Mouse (Mus musculus): Measurements from ENCODE around the gene A830005F24Rik.
A peak's percentile ranks its signal among the peaks of the same experiment; 100 is the strongest.

The A830005F24Rik gene

DNA sequence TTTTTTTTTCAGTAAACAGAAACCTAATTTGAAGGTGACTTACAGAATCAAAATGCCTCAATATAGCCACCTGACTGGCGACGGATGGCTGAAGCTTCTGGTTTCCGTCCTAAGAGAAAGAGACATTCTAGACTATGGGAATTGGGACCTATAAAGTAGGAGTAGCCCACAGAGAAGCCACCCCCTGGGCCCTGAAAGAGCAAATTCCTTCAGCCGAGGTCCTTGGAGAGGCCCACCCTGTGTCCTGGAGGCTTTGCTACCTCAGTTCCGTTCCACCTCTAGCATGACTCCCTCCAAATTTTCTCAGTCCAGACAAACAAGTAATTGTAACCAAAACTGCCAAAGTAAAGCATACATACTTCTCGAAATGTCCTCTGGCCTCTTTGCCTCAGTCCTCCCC lies 34.3 kb downstream of the A830005F24Rik start:
- Histone ChIP-seq H3K9me3 (ENCODE audit: low read length) (no peaks in the 10 kb centered on the region), H3K4me3 (replicated peaks; ENCODE audit: low read length) (no peak overlapping the region), H3K36me3 (ENCODE audit: insufficient read depth, low read length) (peaks cover 6% of the 10 kb centered on the region; the same call in 1 of the 2 replicates), H3K4me1 (replicated peaks; ENCODE audit: low read depth, low read length) (peaks cover 38% of the 10 kb centered on the region), H3K27me3 (ENCODE audit: insufficient read depth, low read length) (peaks cover 12% of the 10 kb centered on the region)
- TF ChIP-seq POU5F1 (IDR thresholded peaks at IDR 0.05; ENCODE audit: borderline replicate concordance, low read length) (no peak), NANOG (IDR thresholded peaks at IDR 0.05; ENCODE audit: borderline replicate concordance, low read length) (no peak), CTCF (conservative IDR thresholded peaks at IDR 0.05; ENCODE audit: low read length) (no peak)

DNA sequence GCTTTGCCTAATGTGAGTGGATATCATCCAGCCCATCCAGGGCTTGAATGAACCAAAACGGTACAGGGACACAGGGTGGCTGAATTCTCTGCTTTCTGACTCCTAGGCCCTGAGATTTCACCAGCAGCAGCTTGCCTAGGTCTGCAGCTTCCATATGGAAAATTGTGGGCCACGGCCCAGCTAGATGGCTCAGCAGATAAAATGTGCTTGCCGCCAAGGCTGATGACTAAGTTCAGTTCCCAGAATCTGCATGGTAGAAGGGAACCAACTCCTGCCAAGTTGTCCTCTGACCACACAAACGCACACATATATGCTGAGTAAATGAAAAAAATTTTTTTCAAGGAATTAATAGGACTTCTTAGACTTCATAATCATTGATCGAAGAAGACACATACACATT lies 34.9 kb downstream of the A830005F24Rik start:
- H3K36me3 ChIP-seq (ENCODE audit: insufficient read depth, low read length) = peaks cover 6% of the 10 kb centered on the region; the same call in 1 of the 2 replicates
- peaks cover 34% of the 10 kb centered on the region for H3K4me1 ChIP-seq (replicated peaks; ENCODE audit: low read depth, low read length)
- H3K4me3 ChIP-seq (replicated peaks; ENCODE audit: low read length) = no peak overlapping the region
- H3K27me3 ChIP-seq (ENCODE audit: insufficient read depth, low read length) = peaks cover 13% of the 10 kb centered on the region
- no peaks in the 10 kb centered on the region for H3K9me3 ChIP-seq (ENCODE audit: low read length)
- no peak for TF ChIP-seq NANOG (IDR thresholded peaks at IDR 0.05; ENCODE audit: borderline replicate concordance, low read length)
- TF ChIP-seq CTCF (conservative IDR thresholded peaks at IDR 0.05; ENCODE audit: low read length) = no peak
- no peak for TF ChIP-seq POU5F1 (IDR thresholded peaks at IDR 0.05; ENCODE audit: borderline replicate concordance, low read length)

DNA sequence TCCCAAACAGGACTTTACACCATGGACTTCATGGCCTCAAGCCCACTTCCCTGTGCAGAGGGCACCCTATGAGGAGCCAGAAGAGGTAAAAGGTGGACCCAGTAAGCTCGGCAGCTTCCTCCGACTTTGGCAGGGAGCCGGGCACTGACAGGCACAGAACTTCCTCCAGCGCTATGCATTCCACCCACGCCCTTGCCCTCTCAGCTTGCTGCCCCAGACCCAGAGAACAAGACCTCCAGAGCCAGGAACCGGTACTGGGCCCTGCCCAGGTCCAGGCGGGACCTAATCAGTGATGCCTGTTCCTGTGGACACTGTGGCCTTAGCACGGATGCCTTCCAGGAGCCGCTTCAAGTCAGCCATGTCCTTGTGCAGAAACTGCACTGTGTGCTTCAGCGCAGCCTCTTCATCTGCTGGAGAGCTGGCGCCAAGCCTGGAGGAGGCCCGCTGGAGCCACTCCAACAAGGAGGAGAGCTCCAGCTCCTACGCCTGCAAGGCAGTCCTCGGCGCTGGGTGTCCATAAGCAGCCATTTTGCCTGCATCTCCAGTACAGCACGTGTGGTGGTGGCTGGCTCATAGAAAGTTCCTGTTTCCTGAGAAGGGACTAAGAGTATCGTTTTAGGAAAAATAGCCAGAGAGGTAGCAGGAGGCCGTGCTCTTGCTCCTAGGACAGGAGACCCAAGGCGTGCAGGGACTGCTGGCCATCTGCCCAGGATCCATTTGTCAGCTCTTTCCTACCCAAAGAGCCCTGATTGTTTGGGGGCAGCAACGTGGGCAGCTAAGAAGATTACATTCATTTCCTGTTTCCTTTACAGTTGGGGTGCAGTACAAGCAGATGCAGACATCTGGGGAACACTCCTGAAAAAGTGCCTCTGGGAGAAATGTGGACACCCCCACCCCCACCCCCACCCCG lies 39.1 kb downstream of the A830005F24Rik start:
- H3K4me3 ChIP-seq (replicated peaks; ENCODE audit: low read length) = peak overlapping the region; percentile 72
- H3K4me1 ChIP-seq (replicated peaks; ENCODE audit: low read depth, low read length) = peaks cover 19% of the 10 kb centered on the region
- peaks cover 13% of the 10 kb centered on the region for H3K27me3 ChIP-seq (ENCODE audit: insufficient read depth, low read length)
- H3K36me3 ChIP-seq (ENCODE audit: insufficient read depth, low read length) = no peaks in the 10 kb centered on the region
- H3K9me3 ChIP-seq (ENCODE audit: low read length) = no peaks in the 10 kb centered on the region
- TF ChIP-seq CTCF (conservative IDR thresholded peaks at IDR 0.05; ENCODE audit: low read length) = no peak
- no peak for TF ChIP-seq POU5F1 (IDR thresholded peaks at IDR 0.05; ENCODE audit: borderline replicate concordance, low read length)
- no peak for TF ChIP-seq NANOG (IDR thresholded peaks at IDR 0.05; ENCODE audit: borderline replicate concordance, low read length)

DNA sequence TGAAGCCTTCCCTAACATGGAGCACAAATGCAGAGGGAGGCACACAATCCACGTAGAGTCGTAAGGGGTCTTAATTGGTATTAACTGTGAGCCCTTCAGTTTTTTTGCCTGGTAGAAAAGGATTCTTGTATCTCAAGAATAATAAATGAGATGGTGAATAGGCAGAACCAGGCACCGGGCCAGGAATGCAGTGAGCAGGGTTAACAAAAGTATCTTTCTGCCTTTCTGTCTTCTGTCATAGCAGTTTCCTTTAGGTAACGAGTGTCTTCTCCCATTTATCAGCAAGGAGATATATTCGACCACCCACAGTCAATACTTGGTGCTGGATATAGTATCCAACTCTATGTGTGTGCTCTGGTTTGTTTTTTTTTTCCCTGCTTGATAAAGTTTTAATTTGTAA lies 40.1 kb downstream of the A830005F24Rik start:
- H3K4me3 ChIP-seq (replicated peaks; ENCODE audit: low read length) = no peak overlapping the region
- H3K9me3 ChIP-seq (ENCODE audit: low read length) = no peaks in the 10 kb centered on the region
- H3K4me1 ChIP-seq (replicated peaks; ENCODE audit: low read depth, low read length) = peaks cover 16% of the 10 kb centered on the region
- TF ChIP-seq CTCF (conservative IDR thresholded peaks at IDR 0.05; ENCODE audit: low read length) = no peak
- TF ChIP-seq POU5F1 (IDR thresholded peaks at IDR 0.05; ENCODE audit: borderline replicate concordance, low read length) = no peak
- TF ChIP-seq NANOG (IDR thresholded peaks at IDR 0.05; ENCODE audit: borderline replicate concordance, low read length) = no peak
- H3K27me3 ChIP-seq (ENCODE audit: insufficient read depth, low read length) = peaks cover 8% of the 10 kb centered on the region
- no peaks in the 10 kb centered on the region for H3K36me3 ChIP-seq (ENCODE audit: insufficient read depth, low read length)

DNA sequence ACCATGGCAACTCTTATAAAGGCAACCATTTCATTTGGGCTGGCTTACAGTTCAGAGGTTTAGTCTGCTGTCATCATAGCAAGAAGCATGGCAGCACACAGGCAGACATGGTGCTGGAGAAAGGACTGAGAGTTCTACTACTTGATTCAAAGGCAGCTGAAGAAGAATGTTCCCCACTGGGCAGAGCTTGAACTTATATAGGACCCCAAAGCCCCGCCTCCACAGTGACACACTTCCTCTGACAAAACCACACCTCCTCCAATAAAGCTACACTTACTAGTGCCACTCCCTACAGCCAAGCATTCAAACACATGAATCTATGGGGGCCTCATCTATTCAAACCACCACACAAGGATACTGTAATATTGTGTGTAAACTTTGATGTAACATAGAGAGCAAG lies 41.2 kb downstream of the A830005F24Rik start:
- Histone ChIP-seq H3K27me3 (ENCODE audit: insufficient read depth, low read length) (peaks cover 8% of the 10 kb centered on the region), H3K4me1 (replicated peaks; ENCODE audit: low read depth, low read length) (peaks cover 16% of the 10 kb centered on the region), H3K9me3 (ENCODE audit: low read length) (no peaks in the 10 kb centered on the region), H3K36me3 (ENCODE audit: insufficient read depth, low read length) (no peaks in the 10 kb centered on the region), H3K4me3 (replicated peaks; ENCODE audit: low read length) (no peak overlapping the region)
- no peak for TF ChIP-seq POU5F1 (IDR thresholded peaks at IDR 0.05; ENCODE audit: borderline replicate concordance, low read length)
- no peak for TF ChIP-seq NANOG (IDR thresholded peaks at IDR 0.05; ENCODE audit: borderline replicate concordance, low read length)
- no peak for TF ChIP-seq CTCF (conservative IDR thresholded peaks at IDR 0.05; ENCODE audit: low read length)

DNA sequence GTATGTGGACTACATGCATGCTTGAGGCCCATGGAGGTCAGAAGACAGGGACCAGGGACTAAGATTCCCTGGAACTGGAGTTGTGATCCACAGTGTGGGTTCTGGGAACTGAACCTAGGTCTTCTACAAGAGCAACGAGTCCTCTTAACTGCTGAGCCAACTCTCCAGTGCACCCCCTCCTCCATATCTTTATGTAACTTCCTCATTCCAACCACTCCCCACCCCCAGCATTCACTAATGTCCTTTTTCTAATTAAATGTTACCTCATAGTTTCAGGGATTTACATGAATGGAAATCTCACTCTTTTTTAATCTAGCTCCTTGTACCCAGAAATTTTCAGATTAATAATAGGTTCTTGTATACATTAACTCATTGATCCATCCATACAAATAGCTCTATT lies 42.6 kb downstream of the A830005F24Rik start:
- Histone ChIP-seq H3K36me3 (ENCODE audit: insufficient read depth, low read length) (no peaks in the 10 kb centered on the region), H3K9me3 (ENCODE audit: low read length) (no peaks in the 10 kb centered on the region), H3K4me3 (replicated peaks; ENCODE audit: low read length) (no peak overlapping the region), H3K27me3 (ENCODE audit: insufficient read depth, low read length) (peaks cover 8% of the 10 kb centered on the region), H3K4me1 (replicated peaks; ENCODE audit: low read depth, low read length) (peaks cover 16% of the 10 kb centered on the region)
- TF ChIP-seq POU5F1 (IDR thresholded peaks at IDR 0.05; ENCODE audit: borderline replicate concordance, low read length) = no peak
- TF ChIP-seq NANOG (IDR thresholded peaks at IDR 0.05; ENCODE audit: borderline replicate concordance, low read length) = no peak
- no peak for TF ChIP-seq CTCF (conservative IDR thresholded peaks at IDR 0.05; ENCODE audit: low read length)

DNA sequence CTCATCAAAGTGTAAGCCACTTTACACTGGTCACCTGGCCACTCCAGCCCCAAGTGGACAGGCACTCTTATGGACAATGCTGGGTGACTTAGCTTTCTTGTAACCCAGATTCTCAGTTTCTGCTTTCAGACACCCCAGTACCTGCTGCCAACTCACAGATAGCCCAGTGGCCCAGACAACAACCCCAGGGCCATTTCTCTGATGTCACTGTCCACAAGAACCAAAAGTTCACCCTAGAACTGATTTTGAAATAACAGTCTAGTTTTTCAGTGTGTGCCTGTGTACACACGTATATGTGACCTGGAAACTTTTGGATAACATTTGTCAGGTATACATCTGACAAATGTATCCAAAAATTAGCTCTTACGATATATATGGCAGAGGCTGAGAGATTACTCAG lies 48.1 kb downstream of the A830005F24Rik start:
- Histone ChIP-seq H3K9me3 (ENCODE audit: low read length) (peaks cover 8% of the 10 kb centered on the region), H3K36me3 (ENCODE audit: insufficient read depth, low read length) (no peaks in the 10 kb centered on the region), H3K4me1 (replicated peaks; ENCODE audit: low read depth, low read length) (peaks cover 17% of the 10 kb centered on the region), H3K4me3 (replicated peaks; ENCODE audit: low read length) (no peak overlapping the region), H3K27me3 (ENCODE audit: insufficient read depth, low read length) (no peaks in the 10 kb centered on the region)
- TF ChIP-seq CTCF (conservative IDR thresholded peaks at IDR 0.05; ENCODE audit: low read length) (no peak), POU5F1 (IDR thresholded peaks at IDR 0.05; ENCODE audit: borderline replicate concordance, low read length) (no peak), NANOG (IDR thresholded peaks at IDR 0.05; ENCODE audit: borderline replicate concordance, low read length) (no peak)

DNA sequence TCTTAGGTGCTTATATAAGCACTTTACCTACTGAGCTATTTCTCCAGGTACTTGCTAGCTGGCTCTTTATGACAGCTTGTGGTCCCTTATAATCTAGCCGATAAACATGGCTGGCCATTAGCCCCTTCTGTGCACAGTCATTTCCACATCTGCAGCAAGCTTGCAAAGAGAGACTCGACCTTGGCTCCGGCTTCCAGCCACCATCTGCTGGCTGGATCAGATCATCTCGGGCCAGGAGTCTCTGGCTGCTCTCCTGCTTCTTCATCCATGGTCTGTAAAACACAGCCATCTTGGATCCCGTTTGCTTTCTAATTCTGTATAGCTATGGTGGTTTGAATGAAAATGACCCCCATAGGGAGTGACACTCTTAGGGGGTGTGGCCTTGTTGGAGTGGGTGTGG lies 49.0 kb downstream of the A830005F24Rik start:
- no peak for TF ChIP-seq CTCF (conservative IDR thresholded peaks at IDR 0.05; ENCODE audit: low read length)
- no peak for TF ChIP-seq POU5F1 (IDR thresholded peaks at IDR 0.05; ENCODE audit: borderline replicate concordance, low read length)
- no peak for TF ChIP-seq NANOG (IDR thresholded peaks at IDR 0.05; ENCODE audit: borderline replicate concordance, low read length)
- peaks cover 19% of the 10 kb centered on the region for H3K4me1 ChIP-seq (replicated peaks; ENCODE audit: low read depth, low read length)
- H3K36me3 ChIP-seq (ENCODE audit: insufficient read depth, low read length) = no peaks in the 10 kb centered on the region
- peaks cover 8% of the 10 kb centered on the region for H3K9me3 ChIP-seq (ENCODE audit: low read length)
- H3K4me3 ChIP-seq (replicated peaks; ENCODE audit: low read length) = no peak overlapping the region
- H3K27me3 ChIP-seq (ENCODE audit: insufficient read depth, low read length) = no peaks in the 10 kb centered on the region
